Mouse (Mus musculus): ENCODE data around the gene Pir.

The Pir gene

GRCm38 (mm10) chrX:164269285-164269761, at the start of gene Pir:
Gene Pir, plus strand, starts transcription at chrX:164269371.
- peak; percentile 65 to 84 for DNase-seq (ENCODE audit: low spot score in 2 of 2)

- peak in 1 of 2 experiments; percentile 50 for DNase-seq (ENCODE audit: low spot score in 2 of 2)
Observed at GRCm38 (mm10) chrX:164221989-164222388, 47.2 kb upstream of the Pir start.

GRCm38 (mm10) chrX:164233380-164233779, 35.8 kb upstream of the Pir start:
- no peak for DNase-seq (ENCODE audit: low spot score in 2 of 2)

GRCm38 (mm10) chrX:164245714-164246113, 23.5 kb upstream of the Pir start:
- no peak for DNase-seq (ENCODE audit: low spot score in 2 of 2)

- no peak for DNase-seq (ENCODE audit: low spot score in 2 of 2)
Observed at GRCm38 (mm10) chrX:164246722-164247121, 22.4 kb upstream of the Pir start.

GRCm38 (mm10) chrX:164256527-164256926, 12.6 kb upstream of the Pir start:
- no peak for DNase-seq (ENCODE audit: low spot score in 2 of 2)

GRCm38 (mm10) chrX:164258057-164258456, 11.1 kb upstream of the Pir start, which contains the start of gene Bmx:
Gene Bmx, minus strand, starts transcription at chrX:164258193.
- no peak for DNase-seq (ENCODE audit: low spot score in 2 of 2)

GRCm38 (mm10) chrX:164258662-164259061, 10.5 kb upstream of the Pir start:
- DNase-seq (ENCODE audit: low spot score in 2 of 2) = no peak

GRCm38 (mm10) chrX:164262286-164262685, 6.9 kb upstream of the Pir start:
- no peak for DNase-seq (ENCODE audit: low spot score in 2 of 2)

GRCm38 (mm10) chrX:164264861-164265260, 4.3 kb upstream of the Pir start:
- no peak for DNase-seq (ENCODE audit: low spot score in 2 of 2)

- DNase-seq (ENCODE audit: low spot score in 2 of 2) = no peak
Observed at GRCm38 (mm10) chrX:164270603-164271002, 1.4 kb downstream of the Pir start.

- no peak for DNase-seq (ENCODE audit: low spot score in 2 of 2)
Observed at GRCm38 (mm10) chrX:164275536-164275935, 6.4 kb downstream of the Pir start.

- DNase-seq (ENCODE audit: low spot score in 2 of 2) = no peak
Observed at GRCm38 (mm10) chrX:164280918-164281647, 11.9 kb downstream of the Pir start.

GRCm38 (mm10) chrX:164283808-164284207, 14.6 kb downstream of the Pir start:
- DNase-seq (ENCODE audit: low spot score in 2 of 2) = no peak

GRCm38 (mm10) chrX:164287077-164287476, 17.9 kb downstream of the Pir start:
- DNase-seq (ENCODE audit: low spot score in 2 of 2) = peak in 1 of 2 experiments; percentile 37

- DNase-seq (ENCODE audit: low spot score in 2 of 2) = no peak
Observed at GRCm38 (mm10) chrX:164291147-164291546, 22.0 kb downstream of the Pir start.

- no peak for DNase-seq (ENCODE audit: low spot score in 2 of 2)
Observed at GRCm38 (mm10) chrX:164306250-164306649, 37.1 kb downstream of the Pir start.

- no peak for DNase-seq (ENCODE audit: low spot score in 2 of 2)
Observed at GRCm38 (mm10) chrX:164313876-164314275, 44.7 kb downstream of the Pir start.

GRCm38 (mm10) chrX:164318554-164318953, 49.4 kb downstream of the Pir start:
- no peak for DNase-seq (ENCODE audit: low spot score in 2 of 2)

- no peak for DNase-seq (ENCODE audit: low spot score in 2 of 2)
Observed at GRCm38 (mm10) chrX:164320031-164320430, 50.9 kb downstream of the Pir start.

- DNase-seq (ENCODE audit: low spot score in 2 of 2) = no peak
Observed at GRCm38 (mm10) chrX:164322492-164322891, 53.3 kb downstream of the Pir start.

GRCm38 (mm10) chrX:164323391-164323913, 54.3 kb downstream of the Pir start:
- no peak for DNase-seq (ENCODE audit: low spot score in 2 of 2)

- DNase-seq (ENCODE audit: low spot score in 2 of 2) = no peak
Observed at GRCm38 (mm10) chrX:164330351-164330750, 61.2 kb downstream of the Pir start.
